Mouse (Mus musculus) liver, embryonic 13.5 days (tissue): ENCODE measurements around the gene Snx33. TPM values are rescaled to one million over a fixed set of nuclear protein-coding genes. Genes with fewer than 3 reads are reported as not detected.

Experiments used
- ATAC-seq: fragments of 200-750 bp; cut with Nextera tagmentation; 2 replicates; pipeline ENCODE4 v1.8.0; 2017; ENCODE audit warnings: low read depth, mild to moderate bottlenecking, moderate number of reproducible peaks, moderate library complexity
- DNase-seq: peaks from one replicate; pipeline ENCODE4 v3.0.0; 2022
- H3K27ac ChIP-seq: fragments of 300-500 bp; sonication (generic); 2 replicates; pipeline ENCODE4 v1.5.1; 2015; ENCODE audit warnings: moderate library complexity, mild to moderate bottlenecking, inconsistent platforms
- H3K27me3 ChIP-seq: fragments of 300-500 bp; sonication (generic); 2 replicates; pipeline ENCODE4 v1.6.1; 2015; ENCODE audit warnings: mild to moderate bottlenecking, inconsistent platforms
- H3K36me3 ChIP-seq: fragments of 300-500 bp; sonication (generic); 2 replicates; pipeline ENCODE4 v1.6.1; 2015; ENCODE audit warnings: mild to moderate bottlenecking, inconsistent platforms
- H3K4me1 ChIP-seq: fragments of 300-500 bp; sonication (generic); replicated peaks from 2 replicates; pipeline ENCODE4 v1.6.1; 2015; ENCODE audit warnings: inconsistent platforms
- H3K4me2 ChIP-seq: fragments of 300-500 bp; sonication (generic); 2 replicates; pipeline ENCODE4 v1.6.1; 2015; ENCODE audit warnings: inconsistent platforms, mild to moderate bottlenecking, moderate library complexity
- H3K4me3 ChIP-seq: fragments of 300-500 bp; sonication (generic); replicated peaks from 2 replicates; pipeline ENCODE4 v1.5.1; 2015; ENCODE audit warnings: mild to moderate bottlenecking, inconsistent platforms
- H3K9ac ChIP-seq: fragments of 300-500 bp; sonication (generic); 2 replicates; pipeline ENCODE4 v1.6.1; 2015; ENCODE audit warnings: mild to moderate bottlenecking, inconsistent platforms
- H3K9me3 ChIP-seq: fragments of 300-500 bp; sonication (generic); replicated peaks from 2 replicates; pipeline ENCODE4 v1.6.1; 2016; ENCODE audit warnings: inconsistent platforms
- WGBS: fragments of 180-500 bp; shearing (Covaris S2); methylation state at CpG from one replicate; pipeline ENCODE4 v1.1.7; 2015; ENCODE audit not compliant: insufficient replicate concordance; 5-methylcytosine and 5-hydroxymethylcytosine counted together
- polyA plus RNA-seq: library from polyadenylated mRNA; unstranded; fragments of >200 nt; fragmentation: Nextera tagmentation; extraction: Ambion mirVana; gene quantifications from 2 replicates; pipeline ENCODE4 v1.2.1, GENCODE M21; 2015

Snx33 gene
- polyA plus RNA-seq, 1 experiment from 2014 or later, result 1.2 TPM

GRCm38 (mm10) chr9:56889817-56890216, 38.4 kb downstream of the Snx33 start:
- no peaks in the 10 kb centered on the region for H3K27me3 ChIP-seq
- no peak overlapping the region for H3K9ac ChIP-seq
- peak; percentile 53; the same call in 1 of the 2 replicates for ATAC-seq
- no peak overlapping the region for H3K4me3 ChIP-seq
- H3K36me3 ChIP-seq, result no peaks in the 10 kb centered on the region
- H3K4me1 ChIP-seq, result peaks cover 11% of the 10 kb centered on the region
- H3K9me3 ChIP-seq, result no peaks in the 10 kb centered on the region
- no peak overlapping the region for H3K27ac ChIP-seq
- H3K4me2 ChIP-seq, result peak overlapping the region; percentile 51
- DNase-seq, result peak; percentile 39
- WGBS, result 8% methylated on average over 14 of the region's 14 CpGs

DNA sequence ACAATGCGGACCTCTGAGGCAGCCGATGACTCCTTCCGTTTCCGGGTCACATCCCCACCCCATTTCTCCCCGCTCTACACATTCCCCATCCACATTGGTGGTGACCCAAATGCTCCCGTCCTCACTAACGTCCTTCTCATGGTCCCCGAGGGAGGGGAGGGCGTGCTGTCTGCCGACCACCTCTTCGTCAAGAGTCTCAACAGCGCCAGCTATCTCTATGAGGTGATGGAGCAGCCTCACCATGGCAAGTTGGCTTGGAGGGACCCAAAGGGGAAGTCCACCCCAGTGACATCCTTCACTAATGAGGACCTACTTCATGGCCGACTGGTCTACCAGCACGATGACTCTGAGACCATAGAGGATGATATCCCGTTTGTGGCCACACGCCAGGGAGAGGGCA, 40.6 kb downstream of the Snx33 start:
- 73% methylated on average over 16 of the region's 16 CpGs for WGBS
- Histone ChIP-seq H3K4me2 (no peak overlapping the region), H3K36me3 (no peaks in the 10 kb centered on the region), H3K9ac (no peak overlapping the region), H3K27me3 (no peaks in the 10 kb centered on the region), H3K9me3 (no peaks in the 10 kb centered on the region), H3K4me3 (no peak overlapping the region), H3K4me1 (peaks cover 11% of the 10 kb centered on the region), H3K27ac (no peak overlapping the region)
- ATAC-seq, result no peak
- DNase-seq, result no peak

GRCm38 (mm10) chr9:56886601-56887000, 41.6 kb downstream of the Snx33 start:
- 79% methylated on average over 15 of the region's 15 CpGs for WGBS
- no peak overlapping the region for H3K9ac ChIP-seq
- no peak overlapping the region for H3K4me3 ChIP-seq
- H3K4me1 ChIP-seq, result peaks cover 6% of the 10 kb centered on the region
- H3K4me2 ChIP-seq, result no peak overlapping the region
- ATAC-seq (no peak), DNase-seq (no peak)
- H3K27ac ChIP-seq, result no peak overlapping the region
- no peaks in the 10 kb centered on the region for H3K27me3 ChIP-seq
- no peaks in the 10 kb centered on the region for H3K9me3 ChIP-seq
- no peaks in the 10 kb centered on the region for H3K36me3 ChIP-seq

DNA sequence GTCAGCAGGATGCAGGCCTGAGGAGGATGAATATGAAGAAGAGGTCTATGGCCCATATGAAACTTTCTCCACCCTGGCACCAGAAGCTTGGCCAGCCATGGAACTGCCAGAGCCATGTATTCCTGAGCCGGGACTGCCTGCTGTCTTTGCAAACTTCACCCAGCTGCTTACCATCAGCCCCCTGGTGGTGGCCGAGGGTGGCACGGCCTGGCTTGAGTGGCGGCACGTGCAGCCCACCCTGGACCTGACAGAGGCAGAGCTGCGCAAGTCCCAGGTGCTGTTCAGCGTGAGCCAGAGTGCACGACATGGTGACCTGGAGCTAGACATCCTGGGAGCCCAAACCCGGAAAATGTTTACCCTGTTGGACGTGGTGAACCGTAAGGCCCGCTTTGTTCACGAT, 42.1 kb downstream of the Snx33 start:
- Histone ChIP-seq H3K4me2 (no peak overlapping the region), H3K36me3 (no peaks in the 10 kb centered on the region), H3K9me3 (no peaks in the 10 kb centered on the region), H3K9ac (no peak overlapping the region), H3K4me1 (peaks cover 5% of the 10 kb centered on the region; the same call in 1 of the 2 replicates), H3K4me3 (no peak overlapping the region), H3K27me3 (no peaks in the 10 kb centered on the region), H3K27ac (no peak overlapping the region)
- no peak for ATAC-seq
- WGBS, result 53% methylated on average over 13 of the region's 13 CpGs
- no peak for DNase-seq

- no peak for ATAC-seq
- H3K36me3 ChIP-seq, result no peaks in the 10 kb centered on the region
- 57% methylated on average over 4 of the region's 4 CpGs for WGBS
Measured at GRCm38 (mm10) chr9:56884328-56884727, 43.8 kb downstream of the Snx33 start.

GRCm38 (mm10) chr9:56883470-56883869, 44.7 kb downstream of the Snx33 start:
- Histone ChIP-seq H3K27me3 (no peaks in the 10 kb centered on the region), H3K36me3 (no peaks in the 10 kb centered on the region), H3K9ac (no peak overlapping the region), H3K4me2 (no peak overlapping the region), H3K4me1 (no peaks in the 10 kb centered on the region; the same call in 1 of the 2 replicates), H3K4me3 (no peak overlapping the region), H3K9me3 (no peaks in the 10 kb centered on the region), H3K27ac (no peak overlapping the region)
- WGBS, result 66% methylated on average over 7 of the region's 7 CpGs
- ATAC-seq (no peak), DNase-seq (no peak)

More at GRCm38 (mm10) chr9:56884328-56884727, 43.8 kb downstream of the Snx33 start:
- H3K27me3 ChIP-seq, result no peaks in the 10 kb centered on the region
- no peak overlapping the region for H3K4me2 ChIP-seq
- DNase-seq, result no peak
- H3K27ac ChIP-seq, result no peak overlapping the region
- H3K4me3 ChIP-seq, result no peak overlapping the region
- no peak overlapping the region for H3K9ac ChIP-seq
- no peaks in the 10 kb centered on the region for H3K9me3 ChIP-seq
- H3K4me1 ChIP-seq, result no peaks in the 10 kb centered on the region; the same call in 1 of the 2 replicates

GRCm38 (mm10) chr9:56882818-56883217, 45.4 kb downstream of the Snx33 start:
- Histone ChIP-seq H3K9ac (no peak overlapping the region), H3K9me3 (no peaks in the 10 kb centered on the region), H3K27ac (no peak overlapping the region), H3K36me3 (no peaks in the 10 kb centered on the region), H3K4me1 (no peaks in the 10 kb centered on the region; the same call in 1 of the 2 replicates), H3K27me3 (no peaks in the 10 kb centered on the region), H3K4me3 (no peak overlapping the region), H3K4me2 (no peak overlapping the region)
- DNase-seq (no peak), ATAC-seq (no peak)
- WGBS, result 51% methylated on average over 12 of the region's 12 CpGs

- Histone ChIP-seq H3K4me3 (no peak overlapping the region), H3K9me3 (no peaks in the 10 kb centered on the region), H3K4me2 (no peak overlapping the region), H3K9ac (no peak overlapping the region), H3K4me1 (no peaks in the 10 kb centered on the region; the same call in 1 of the 2 replicates), H3K36me3 (no peaks in the 10 kb centered on the region), H3K27me3 (no peaks in the 10 kb centered on the region), H3K27ac (no peak overlapping the region)
- no peak for DNase-seq
- ATAC-seq, result no peak
- WGBS, result 50% methylated on average over 4 of the region's 4 CpGs
Measured at GRCm38 (mm10) chr9:56882283-56882682, 45.9 kb downstream of the Snx33 start.

- no peaks in the 10 kb centered on the region for H3K27me3 ChIP-seq
- no peaks in the 10 kb centered on the region for H3K36me3 ChIP-seq
- no peak overlapping the region for H3K27ac ChIP-seq
- no peak overlapping the region for H3K4me2 ChIP-seq
- H3K4me1 ChIP-seq, result no peaks in the 10 kb centered on the region; the same call in 1 of the 2 replicates
- H3K9ac ChIP-seq, result no peak overlapping the region
- ATAC-seq, result no peak
- no peak for DNase-seq
- H3K4me3 ChIP-seq, result no peak overlapping the region
- no peaks in the 10 kb centered on the region for H3K9me3 ChIP-seq
- WGBS, result 70% methylated on average over 3 of the region's 3 CpGs
Measured at GRCm38 (mm10) chr9:56881539-56882082, 46.6 kb downstream of the Snx33 start.

- Histone ChIP-seq H3K4me2 (no peak overlapping the region), H3K27me3 (no peaks in the 10 kb centered on the region), H3K27ac (no peak overlapping the region), H3K9me3 (no peaks in the 10 kb centered on the region), H3K4me1 (no peaks in the 10 kb centered on the region; the same call in 1 of the 2 replicates), H3K9ac (no peak overlapping the region), H3K36me3 (no peaks in the 10 kb centered on the region), H3K4me3 (no peak overlapping the region)
- 61% methylated on average over 9 of the region's 9 CpGs for WGBS
- DNase-seq, result no peak
- ATAC-seq, result no peak
Measured at GRCm38 (mm10) chr9:56880790-56881189, 47.4 kb downstream of the Snx33 start.

GRCm38 (mm10) chr9:56877284-56877683, 50.9 kb downstream of the Snx33 start:
- DNase-seq, result no peak
- no peak overlapping the region for H3K4me2 ChIP-seq
- H3K4me1 ChIP-seq, result no peaks in the 10 kb centered on the region; the same call in 1 of the 2 replicates
- H3K27me3 ChIP-seq, result no peaks in the 10 kb centered on the region
- H3K9ac ChIP-seq, result no peak overlapping the region
- H3K9me3 ChIP-seq, result no peaks in the 10 kb centered on the region
- no peaks in the 10 kb centered on the region for H3K36me3 ChIP-seq
- no peak overlapping the region for H3K27ac ChIP-seq
- 60% methylated on average over 5 of the region's 5 CpGs for WGBS
- no peak overlapping the region for H3K4me3 ChIP-seq
- no peak for ATAC-seq

DNA sequence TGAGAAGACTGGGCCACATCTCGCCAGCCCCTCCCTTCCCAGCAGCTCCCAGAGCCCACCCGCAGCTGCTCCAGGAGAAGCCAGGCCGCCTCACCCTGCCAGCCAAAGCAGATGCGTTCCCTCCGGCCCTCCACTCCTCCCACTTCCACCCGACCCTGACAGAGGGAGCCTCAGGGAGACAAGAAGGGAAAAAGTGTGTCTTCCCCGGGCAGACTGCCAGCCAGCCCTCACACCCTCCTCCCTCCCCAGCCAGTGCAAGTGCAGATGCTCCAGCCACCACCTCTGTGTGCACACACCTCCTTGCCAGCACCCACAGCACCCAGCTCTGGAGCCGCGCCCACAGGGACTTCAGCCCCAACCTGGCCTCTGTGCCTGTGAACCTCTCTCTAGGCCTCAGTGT, 51.4 kb downstream of the Snx33 start:
- no peaks in the 10 kb centered on the region; the same call in 1 of the 2 replicates for H3K4me1 ChIP-seq
- no peak overlapping the region for H3K9ac ChIP-seq
- H3K36me3 ChIP-seq, result no peaks in the 10 kb centered on the region
- H3K27me3 ChIP-seq, result no peaks in the 10 kb centered on the region
- no peak overlapping the region for H3K4me2 ChIP-seq
- no peak overlapping the region for H3K27ac ChIP-seq
- H3K4me3 ChIP-seq, result no peak overlapping the region
- no peaks in the 10 kb centered on the region for H3K9me3 ChIP-seq
- WGBS, result 59% methylated on average over 9 of the region's 9 CpGs
- ATAC-seq, result no peak
- no peak for DNase-seq
